Mouse (Mus musculus): ENCODE measurements around the gene Pmpcb.
"Not testable (repeated sequence)": the region's sequence is repeated elsewhere in the genome, so short reads cannot be mapped to it uniquely, and the experiment has no call there.

Pmpcb gene

DNA sequence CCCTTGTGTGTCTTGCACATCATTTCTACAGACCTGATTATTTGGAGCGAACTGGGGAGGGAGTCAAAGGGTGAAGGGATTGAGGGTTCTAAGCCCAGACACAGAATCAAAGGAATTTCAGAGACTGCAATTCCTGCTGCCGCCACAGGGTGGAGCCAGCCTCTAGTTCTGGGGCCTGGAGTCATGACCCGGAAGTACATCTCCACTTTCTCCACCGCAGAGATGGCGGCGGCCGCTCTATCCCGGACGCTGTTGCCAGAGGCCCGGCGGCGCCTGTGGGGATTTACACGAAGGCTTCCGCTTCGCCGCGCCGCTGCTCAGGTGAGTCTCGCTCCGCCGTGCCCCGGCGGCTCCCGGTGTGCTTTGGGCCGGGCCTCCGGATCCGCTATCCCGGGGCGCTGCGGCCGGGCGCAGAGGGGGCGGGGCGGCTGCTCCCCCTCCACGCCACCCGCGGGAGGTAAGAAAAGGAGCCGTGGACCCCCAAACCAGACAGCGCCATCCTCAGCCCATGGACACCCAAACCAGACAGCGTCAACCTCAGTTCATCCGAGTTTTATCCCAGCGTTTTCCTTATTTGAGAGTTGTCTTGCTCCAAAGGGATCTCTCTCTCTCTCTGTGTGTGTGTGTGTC is at the start of gene Pmpcb:
Gene Pmpcb, plus strand, starts transcription at position 186 of the 630 bp plus-strand sequence.
- DNase-seq = peak; percentile 86

- DNase-seq = no peak
These were observed 44.7 kb upstream of the Pmpcb start for GRCm38 (mm10) chr5:21692230-21692629.

DNA sequence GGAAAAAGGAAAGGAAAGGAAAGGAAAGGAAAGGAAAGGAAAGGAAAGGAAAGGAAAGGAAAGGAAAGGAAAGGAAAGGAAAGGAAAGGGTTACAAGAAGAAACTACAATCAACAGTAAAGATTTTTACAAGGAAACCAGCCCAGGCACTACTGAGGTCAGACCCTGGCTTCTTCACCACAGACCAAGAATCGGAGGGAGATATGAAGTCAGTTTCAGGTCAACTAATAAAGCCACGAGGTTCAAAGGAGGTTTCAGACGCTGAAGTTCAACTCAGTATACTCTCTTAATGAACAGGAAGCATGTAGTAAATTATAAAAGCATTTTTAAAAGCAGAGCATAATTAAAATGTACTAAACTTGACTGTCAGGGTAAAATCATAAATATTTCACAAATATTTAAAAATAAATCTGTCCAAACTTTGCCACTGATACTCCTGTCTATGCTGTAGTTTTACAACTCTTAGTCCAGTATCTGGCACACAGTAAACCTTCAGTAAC is 43.5 kb upstream of the Pmpcb start:
- no peak for DNase-seq

- DNase-seq = no peak
These were observed 42.0 kb upstream of the Pmpcb start for GRCm38 (mm10) chr5:21694854-21695490.

- DNase-seq = not testable (repeated sequence)
These were observed 37.4 kb upstream of the Pmpcb start for GRCm38 (mm10) chr5:21699555-21699954.

DNA sequence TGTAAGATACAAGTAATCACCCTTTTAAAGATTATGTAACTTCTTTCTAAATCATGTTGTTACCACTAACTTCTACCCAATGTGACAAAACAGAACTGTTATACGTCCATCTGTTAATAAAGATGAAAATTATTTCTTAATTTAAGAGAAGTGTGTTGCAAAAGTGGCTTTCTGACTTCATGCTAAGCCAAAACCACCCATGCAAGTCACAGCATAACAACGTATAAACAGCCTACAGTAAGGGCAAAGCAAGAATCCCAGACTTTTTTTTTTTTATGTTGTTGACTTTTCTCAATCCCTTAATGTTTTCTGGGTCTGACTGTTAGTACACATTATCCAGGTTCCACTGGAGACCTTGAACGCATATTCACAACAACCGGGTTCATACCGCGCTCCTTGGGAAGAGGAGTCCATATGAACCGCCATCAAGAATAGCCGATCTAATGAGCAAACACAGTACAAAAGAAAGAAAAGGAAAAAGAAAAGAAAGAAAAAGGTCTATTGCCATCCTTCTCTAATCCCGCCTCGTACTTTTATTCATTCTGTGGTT is 36.6 kb upstream of the Pmpcb start:
- DNase-seq = no peak

DNA sequence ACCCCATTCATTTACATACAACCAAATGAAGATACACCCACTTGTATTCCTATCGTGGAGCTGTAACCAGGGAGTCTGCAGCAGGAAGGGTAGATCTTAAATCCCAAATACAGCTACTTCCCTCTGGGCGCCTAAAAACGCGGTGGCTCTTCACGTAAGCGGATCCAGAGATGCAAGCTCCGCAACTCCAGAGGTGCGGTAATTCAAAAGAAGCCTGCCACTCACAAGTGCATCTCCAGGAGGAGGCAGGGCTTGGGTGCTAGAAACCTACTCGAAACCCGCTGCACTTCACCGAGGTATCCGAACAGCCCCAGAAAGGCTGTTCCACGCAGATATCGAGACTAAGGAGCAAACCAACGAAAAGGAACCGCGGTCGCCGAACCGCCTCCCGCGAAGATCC is 36.0 kb upstream of the Pmpcb start:
- no peak for DNase-seq

DNA sequence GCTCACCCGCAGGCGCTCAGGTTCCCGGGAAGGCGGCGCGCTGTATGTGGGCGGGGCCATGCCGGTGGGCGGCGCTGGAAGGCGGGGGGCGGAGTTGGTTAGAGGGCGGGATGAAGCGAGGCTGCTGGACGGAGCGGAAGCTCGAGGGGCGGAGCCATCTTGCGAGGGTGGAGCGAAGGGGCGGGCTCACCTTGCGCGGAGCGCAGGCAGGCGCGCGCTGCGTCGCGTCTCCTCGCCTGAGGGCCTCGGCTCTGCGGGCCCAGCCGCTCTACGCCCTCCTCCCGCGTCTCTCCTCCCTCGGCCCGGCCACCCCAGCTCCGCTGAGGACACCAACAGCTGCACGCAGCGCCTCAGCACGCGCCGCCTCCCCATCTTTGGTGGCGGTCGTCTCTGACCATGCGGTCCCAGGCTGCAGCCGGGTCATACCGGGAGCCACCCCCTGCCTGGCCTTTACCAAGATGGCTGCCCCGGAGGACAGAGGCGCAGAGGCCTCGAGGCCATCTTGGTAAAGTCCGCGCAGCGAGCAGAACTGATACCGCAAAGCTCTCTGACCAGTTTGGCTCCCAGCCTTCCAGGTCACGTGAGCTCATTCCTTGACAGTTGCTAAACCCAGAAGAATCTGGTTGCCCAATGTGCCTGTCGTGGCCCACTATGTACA is 35.5 kb upstream of the Pmpcb start, which contains the start of gene Napepld:
Gene Napepld, minus strand, starts transcription at position 46 of the 658 bp plus-strand sequence.
- DNase-seq = peak; percentile 99

DNA sequence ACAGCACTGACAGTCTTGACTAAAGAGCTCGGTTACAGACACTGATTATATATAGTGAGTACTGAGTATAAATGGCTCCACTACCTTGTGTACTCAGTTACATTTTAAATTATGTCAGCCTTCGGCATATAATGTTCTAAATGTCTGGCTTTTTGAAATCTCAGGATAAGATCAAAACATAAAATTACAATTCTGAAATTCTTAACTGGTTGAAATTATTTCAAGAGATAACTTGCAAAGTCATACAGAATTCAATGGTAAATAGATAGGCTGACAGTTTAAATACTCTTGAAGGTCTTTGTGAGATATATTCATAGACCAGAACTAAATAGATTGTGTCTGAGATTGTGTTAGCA is 35.0 kb upstream of the Pmpcb start:
- DNase-seq = no peak

DNA sequence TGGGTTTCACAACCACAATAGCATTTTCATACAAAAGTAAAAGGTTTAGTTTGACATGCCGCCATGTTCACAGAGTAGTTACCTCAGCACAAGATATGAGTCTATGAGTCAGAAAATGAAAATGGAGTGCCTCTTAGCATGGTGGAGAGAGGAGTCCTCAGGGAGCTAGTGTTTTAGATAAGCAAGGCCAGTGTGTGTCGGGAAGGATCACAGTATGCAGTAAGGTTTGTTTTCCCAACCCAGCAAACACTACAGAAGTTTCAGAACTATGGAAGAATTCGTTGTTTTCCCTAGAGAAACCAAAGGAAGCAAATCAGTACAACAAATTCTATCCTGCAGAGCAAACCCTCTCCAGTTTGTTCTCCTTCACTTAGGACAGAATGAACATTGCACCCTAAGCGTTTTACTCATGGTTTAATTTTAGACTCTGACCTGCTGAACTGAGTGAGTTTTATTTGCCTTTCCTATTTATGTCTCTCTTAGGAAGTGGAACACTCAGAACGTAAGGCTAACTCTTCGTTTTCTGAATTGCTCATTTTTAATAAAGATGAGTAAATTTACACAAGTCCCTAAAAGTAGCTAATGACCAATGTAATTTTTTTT is 34.0 kb upstream of the Pmpcb start:
- no peak for DNase-seq

DNA sequence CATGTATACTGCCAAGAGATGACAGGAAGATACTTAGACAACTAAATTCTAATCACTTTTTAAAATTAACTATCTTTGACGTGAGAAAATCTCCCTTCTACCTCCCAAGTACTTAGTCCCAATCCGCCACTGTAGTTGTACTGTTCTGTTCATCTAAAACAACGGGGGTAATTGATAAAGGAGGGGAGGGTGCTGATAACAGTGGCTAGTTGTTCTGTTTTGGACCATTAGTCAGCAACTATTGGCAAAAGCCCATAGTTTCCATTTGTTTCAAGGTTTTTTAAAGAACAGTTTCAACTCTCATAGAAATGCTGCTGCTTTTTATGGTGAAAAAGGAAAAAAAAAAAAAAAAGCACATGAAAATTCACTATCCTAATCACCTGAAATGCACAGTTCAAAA is 33.2 kb upstream of the Pmpcb start:
- DNase-seq = no peak

DNA sequence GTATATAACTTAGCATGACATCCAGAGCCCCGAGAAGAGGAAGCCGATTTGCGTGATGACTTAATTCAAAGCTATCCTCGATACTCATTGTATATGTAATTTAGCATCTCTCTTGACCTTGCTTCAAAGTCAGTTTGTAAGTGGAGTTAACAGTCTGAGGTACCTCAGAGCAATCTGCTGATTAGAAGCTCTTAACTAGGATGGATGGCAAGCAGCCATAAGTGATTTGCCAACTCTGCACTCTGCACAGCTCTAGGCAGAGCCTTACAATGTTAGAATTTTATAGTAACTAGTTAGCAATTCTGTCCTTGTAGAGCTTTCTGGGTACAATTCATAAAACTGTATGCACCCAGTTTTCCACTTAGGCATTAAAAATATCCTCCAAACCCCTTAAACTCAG is 30.4 kb upstream of the Pmpcb start:
- no peak for DNase-seq

DNA sequence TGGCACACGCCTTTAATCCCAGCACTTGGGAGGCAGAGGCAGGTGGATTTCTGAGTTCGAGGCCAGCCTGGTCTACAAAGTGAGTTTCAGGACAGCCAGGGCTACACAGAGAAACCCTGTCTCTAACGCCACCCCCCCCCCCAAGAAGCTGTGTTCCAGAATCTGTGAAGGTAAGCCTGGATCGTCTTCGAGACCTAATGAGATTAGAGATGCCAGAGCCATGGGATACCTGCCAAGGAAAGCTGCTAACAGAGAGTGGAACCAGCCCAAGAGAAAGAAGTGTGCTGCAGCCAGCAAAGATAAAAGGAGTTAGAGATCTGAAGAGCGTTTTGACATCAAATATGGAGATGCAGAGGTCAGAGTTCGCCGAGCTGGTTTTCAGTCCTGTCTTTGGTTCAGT is 28.9 kb upstream of the Pmpcb start:
- DNase-seq = not testable (repeated sequence)

DNA sequence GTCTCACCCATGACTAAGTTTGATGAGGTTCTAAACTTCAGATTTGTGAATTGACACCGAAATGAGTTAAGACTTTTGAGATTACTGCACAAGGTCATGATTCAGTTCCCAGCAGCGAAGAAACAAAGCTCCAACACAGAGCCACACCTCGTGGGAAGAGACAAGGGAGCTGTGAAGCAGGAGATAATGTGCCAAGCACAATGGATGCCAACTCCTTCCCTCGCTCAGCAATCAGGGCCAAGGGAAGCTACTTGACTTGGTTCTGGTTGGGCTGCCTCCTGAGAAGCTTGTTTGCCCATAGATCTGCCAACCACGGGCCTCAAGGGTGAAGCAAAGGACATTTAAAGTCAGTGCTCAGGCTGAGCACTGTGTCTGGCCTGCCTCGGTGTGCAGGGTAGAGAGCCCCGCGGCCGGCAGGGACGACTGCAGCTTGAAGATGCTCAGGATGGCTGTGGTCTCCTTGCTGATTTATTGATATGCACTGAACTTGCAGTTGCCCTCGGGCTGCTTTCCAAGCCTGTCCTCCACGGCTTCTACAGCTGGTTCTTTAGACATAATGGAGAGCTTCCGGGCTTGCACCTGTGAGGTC is 24.7 kb upstream of the Pmpcb start:
- DNase-seq = no peak

DNA sequence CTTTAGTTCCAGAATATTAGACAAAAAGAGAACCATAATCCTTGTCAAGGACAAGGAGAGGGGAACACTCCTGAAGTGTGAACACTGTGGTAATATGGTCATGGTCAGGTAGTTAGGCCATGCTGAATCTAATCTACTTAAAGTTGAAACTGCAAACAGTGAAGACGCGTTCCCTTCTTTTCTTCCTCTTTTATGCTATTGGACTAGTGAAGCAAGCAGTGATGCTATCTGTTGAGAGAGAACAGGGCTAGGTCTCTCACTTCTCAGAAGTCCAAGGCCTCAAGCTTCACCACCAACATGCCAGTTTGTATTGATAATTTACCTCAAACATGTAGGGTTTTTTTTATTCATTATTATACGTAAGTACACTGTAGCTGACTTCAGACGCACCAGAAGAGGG is 22.5 kb upstream of the Pmpcb start:
- DNase-seq = no peak

DNA sequence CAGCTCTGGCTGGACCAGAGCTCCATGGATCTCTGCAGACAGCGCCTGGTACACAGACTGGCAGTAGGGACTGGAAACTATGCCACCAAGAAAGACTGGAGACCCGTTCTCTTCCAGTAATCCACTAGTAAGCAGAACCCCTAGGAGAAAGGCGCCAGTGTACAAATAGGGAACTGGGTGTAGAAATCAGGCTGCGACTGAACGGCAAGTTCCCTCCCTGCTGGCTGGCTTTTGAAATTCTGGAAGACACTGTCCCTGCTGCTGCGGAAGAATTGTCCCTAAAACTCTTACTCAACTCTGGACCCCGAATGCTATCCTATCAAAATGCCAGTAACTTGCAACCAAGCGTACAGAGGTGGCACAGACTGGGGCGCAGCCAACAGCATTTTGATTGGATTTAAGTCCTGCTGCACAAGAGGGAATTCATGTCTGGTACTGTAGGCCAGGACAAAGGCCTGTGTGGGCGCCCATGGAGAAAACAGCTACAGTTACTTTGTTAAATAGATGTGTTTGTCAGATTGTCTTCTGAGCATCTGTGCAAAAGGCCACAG is 19.7 kb upstream of the Pmpcb start:
- DNase-seq = no peak

GRCm38 (mm10) chr5:21718546-21718945 is 18.4 kb upstream of the Pmpcb start:
- DNase-seq = no peak

DNA sequence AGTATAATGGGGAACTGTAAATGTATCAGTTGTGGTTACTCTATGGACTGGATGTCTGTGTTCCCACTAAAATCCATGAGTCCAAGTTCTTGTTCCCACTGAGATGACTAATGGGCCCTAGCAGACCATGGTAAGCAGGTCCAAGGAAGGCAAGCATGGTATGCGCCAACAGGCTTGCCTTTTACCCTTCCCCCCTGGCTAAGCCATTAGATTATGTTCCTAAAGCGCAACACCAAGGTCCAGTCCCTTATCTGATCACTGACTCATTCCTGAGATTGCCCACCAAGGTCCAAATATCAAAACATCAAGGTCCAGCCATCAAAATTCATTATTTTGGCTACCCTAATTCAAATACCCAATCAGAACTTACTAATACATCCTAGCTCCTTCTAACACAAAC is 17.7 kb upstream of the Pmpcb start:
- DNase-seq = no peak

DNA sequence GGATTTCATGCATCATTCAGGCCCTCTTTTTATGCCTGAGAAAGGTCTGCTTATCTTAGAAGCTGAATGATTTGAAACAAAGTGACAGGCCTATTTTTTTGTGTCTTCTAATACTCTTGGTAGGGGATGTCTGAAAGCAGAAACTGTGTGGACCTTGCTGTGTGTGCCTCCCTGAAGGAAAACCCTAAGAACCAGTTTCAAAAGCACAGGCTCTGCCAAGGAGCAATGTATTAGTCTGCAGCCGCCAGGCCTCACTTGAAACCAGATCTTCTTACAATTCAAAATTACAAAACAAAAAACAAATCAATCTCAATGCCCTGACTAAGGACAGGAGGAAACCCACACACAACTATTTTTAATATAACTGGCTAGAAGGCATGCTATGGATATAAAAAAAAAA is 12.5 kb upstream of the Pmpcb start:
- no peak for DNase-seq

- no peak for DNase-seq
These were observed 12.1 kb upstream of the Pmpcb start for GRCm38 (mm10) chr5:21724872-21725271.

- DNase-seq = no peak
These were observed 7.8 kb upstream of the Pmpcb start for GRCm38 (mm10) chr5:21729107-21729506.

- no peak for DNase-seq
These were observed 4.6 kb upstream of the Pmpcb start for GRCm38 (mm10) chr5:21732177-21732911.

Measured in right cerebral cortex, postnatal 25 days (tissue).